Mouse (Mus musculus) forebrain, embryonic 16.5 days (tissue): ENCODE data around the gene Slc9a2. TPM values are rescaled to one million over a fixed set of nuclear protein-coding genes. Genes with fewer than 3 reads are reported as not detected.
"Not testable (repeated sequence)": the region's sequence is repeated elsewhere in the genome, so short reads cannot be mapped to it uniquely, and the experiment has no call there.

ENCODE experiments used
- ATAC-seq: fragments of 200-750 bp; cut with Nextera tagmentation; 2 replicates; pipeline ENCODE4 v1.8.0; 2017; ENCODE audit warnings: mild to moderate bottlenecking, moderate library complexity
- H3K27ac ChIP-seq: fragments of 300-500 bp; sonication (generic); 2 replicates; pipeline ENCODE4 v1.5.1; 2014; ENCODE audit warnings: low read length, control low read depth
- H3K27me3 ChIP-seq: fragments of 300-500 bp; sonication (generic); replicated peaks from 2 replicates; pipeline ENCODE4 v1.6.1; 2014; ENCODE audit warnings: low read length; ENCODE audit not compliant: control insufficient read depth, insufficient read depth
- H3K36me3 ChIP-seq: fragments of 300-500 bp; sonication (generic); 2 replicates; pipeline ENCODE4 v1.6.1; 2014; ENCODE audit not compliant: control insufficient read depth, insufficient read depth
- H3K4me1 ChIP-seq: fragments of 300-500 bp; sonication (generic); replicated peaks from 2 replicates; pipeline ENCODE4 v1.6.1; 2014; ENCODE audit warnings: low read length; ENCODE audit not compliant: control insufficient read depth, insufficient read depth
- H3K4me2 ChIP-seq: fragments of 300-500 bp; sonication (generic); 2 replicates; pipeline ENCODE4 v1.6.1; 2014; ENCODE audit warnings: mild to moderate bottlenecking, low read length, control low read depth
- H3K4me3 ChIP-seq: fragments of 300-500 bp; sonication (generic); replicated peaks from 2 replicates; pipeline ENCODE4 v1.5.1; 2014; ENCODE audit warnings: mild to moderate bottlenecking, low read length, control low read depth
- H3K9ac ChIP-seq: fragments of 300-500 bp; sonication (generic); replicated peaks from 2 replicates; pipeline ENCODE4 v1.6.1; 2014; ENCODE audit warnings: low read depth, low read length, control low read depth
- H3K9me3 ChIP-seq: fragments of 300-500 bp; sonication (generic); 2 replicates; pipeline ENCODE4 v1.6.1; 2016; ENCODE audit warnings: low read length; ENCODE audit not compliant: control insufficient read depth
- WGBS: fragments of 180-500 bp; shearing (Covaris S2); extraction: QIAGEN DNeasy Blood & Tissue Kit; methylation state at CpG from one replicate; pipeline ENCODE4 v1.1.7; 2014; 5-methylcytosine and 5-hydroxymethylcytosine counted together
- polyA plus RNA-seq: library from polyadenylated mRNA; unstranded; fragments of >200 nt; fragmentation: Nextera tagmentation; extraction: Ambion mirVana; gene quantifications from 2 replicates; pipeline ENCODE4 v1.2.1, GENCODE M21; 2015

Slc9a2 gene
- polyA plus RNA-seq, 1 experiment from 2014 or later = 0.18 TPM

DNA sequence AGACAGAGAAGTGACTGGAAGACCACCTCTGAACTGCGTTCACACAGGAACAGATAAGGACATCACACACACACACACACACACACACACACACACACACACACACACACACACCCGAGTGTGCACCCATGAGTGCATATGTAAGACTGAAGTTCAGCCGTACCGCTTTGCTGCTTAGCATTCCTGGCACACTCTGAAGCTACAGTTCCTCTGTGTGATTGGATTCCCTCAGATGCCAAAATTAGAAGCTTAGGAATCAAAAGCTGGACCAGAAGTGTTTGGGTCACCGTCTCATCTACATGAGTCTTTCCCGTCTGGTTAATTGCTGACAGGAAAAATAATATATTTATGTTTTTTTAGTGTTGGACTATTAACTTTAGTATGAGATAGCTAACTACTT, 19.5 kb upstream of the Slc9a2 start:
- H3K27me3 ChIP-seq = no peaks in the 10 kb centered on the region
- no peak for ATAC-seq
- no peaks in the 10 kb centered on the region for H3K9me3 ChIP-seq
- H3K9ac ChIP-seq = no peak overlapping the region
- H3K4me2 ChIP-seq = no peak overlapping the region
- no peaks in the 10 kb centered on the region for H3K36me3 ChIP-seq
- no peak overlapping the region for H3K27ac ChIP-seq
- no peak overlapping the region for H3K4me3 ChIP-seq
- WGBS = 75% methylated on average over 6 of the region's 6 CpGs
- H3K4me1 ChIP-seq = no peaks in the 10 kb centered on the region

DNA sequence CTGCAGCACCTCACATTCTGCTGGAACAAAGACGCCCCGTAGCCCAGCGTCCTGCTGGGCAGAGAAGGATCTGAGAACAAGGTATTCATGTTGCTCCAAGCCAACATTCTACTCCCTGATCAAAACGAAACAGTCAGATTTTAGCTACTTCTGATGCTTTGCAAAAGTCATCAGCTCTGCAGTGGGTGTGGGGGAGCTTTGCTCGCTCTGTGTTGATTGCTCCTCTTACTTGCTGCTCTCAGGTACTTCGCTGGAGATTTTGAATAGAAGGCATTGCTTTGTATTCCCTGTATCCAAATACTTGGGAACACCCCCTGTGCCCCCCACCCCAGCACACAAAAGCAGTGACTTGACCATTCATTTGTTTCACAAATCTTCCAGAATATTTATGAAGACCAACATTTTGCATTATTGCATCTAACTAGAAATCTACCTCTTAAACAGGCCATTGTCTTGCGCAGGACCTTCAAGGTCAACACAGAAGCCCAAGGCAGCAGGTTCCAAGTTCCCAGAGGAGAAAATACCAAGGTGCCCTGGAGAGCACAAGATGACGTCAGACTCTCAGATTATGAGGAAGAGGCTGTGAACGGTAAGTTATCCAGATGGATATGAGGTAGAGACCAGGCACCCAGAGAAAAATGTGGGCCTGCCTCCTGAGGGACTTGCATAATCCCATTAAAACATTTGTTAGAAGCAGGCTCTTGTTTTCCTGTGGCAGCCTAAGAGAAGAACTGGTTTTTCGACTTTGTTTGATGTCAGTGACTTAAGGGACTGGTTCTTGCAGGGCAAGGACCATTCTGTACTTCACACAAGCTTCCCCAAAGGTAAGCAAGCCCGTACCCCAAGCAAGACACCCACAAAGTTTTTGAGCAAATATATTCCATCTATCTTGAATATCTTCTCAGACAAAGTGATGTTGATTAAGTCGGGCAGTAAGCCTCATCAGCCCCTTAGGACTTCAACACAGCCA, 14.7 kb upstream of the Slc9a2 start:
- no peaks in the 10 kb centered on the region for H3K4me1 ChIP-seq
- no peaks in the 10 kb centered on the region for H3K27me3 ChIP-seq
- H3K9ac ChIP-seq = no peak overlapping the region
- no peak overlapping the region for H3K4me3 ChIP-seq
- no peaks in the 10 kb centered on the region for H3K36me3 ChIP-seq
- WGBS = 46% methylated on average over 12 of the region's 12 CpGs
- H3K4me2 ChIP-seq = no peak overlapping the region
- H3K9me3 ChIP-seq = no peaks in the 10 kb centered on the region
- H3K27ac ChIP-seq = no peak overlapping the region
- no peak for ATAC-seq

DNA sequence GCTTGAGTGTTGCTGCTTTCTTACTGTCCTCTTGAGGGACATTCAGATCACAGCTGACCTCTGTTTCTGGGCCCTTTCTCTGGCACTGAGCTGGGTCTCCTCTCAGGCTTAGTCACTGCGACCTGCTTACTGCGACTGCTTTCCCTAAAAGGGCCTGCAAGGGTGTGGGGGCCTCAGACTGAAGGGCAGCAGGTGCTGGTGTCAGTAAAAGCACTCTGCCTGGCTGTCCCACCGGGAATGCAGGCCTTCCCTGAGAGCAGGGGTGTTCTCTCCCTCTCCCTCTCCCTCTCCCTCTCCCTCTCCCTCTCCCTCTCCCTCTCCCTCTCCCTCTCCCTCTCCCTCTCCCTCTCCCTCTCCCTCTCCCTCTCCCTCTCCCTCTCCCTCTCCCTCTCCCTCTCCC, 12.9 kb upstream of the Slc9a2 start:
- ATAC-seq, H3K9me3 ChIP-seq: not testable (repeated sequence)
- 23% methylated on average over 3 of the region's 3 CpGs for WGBS

DNA sequence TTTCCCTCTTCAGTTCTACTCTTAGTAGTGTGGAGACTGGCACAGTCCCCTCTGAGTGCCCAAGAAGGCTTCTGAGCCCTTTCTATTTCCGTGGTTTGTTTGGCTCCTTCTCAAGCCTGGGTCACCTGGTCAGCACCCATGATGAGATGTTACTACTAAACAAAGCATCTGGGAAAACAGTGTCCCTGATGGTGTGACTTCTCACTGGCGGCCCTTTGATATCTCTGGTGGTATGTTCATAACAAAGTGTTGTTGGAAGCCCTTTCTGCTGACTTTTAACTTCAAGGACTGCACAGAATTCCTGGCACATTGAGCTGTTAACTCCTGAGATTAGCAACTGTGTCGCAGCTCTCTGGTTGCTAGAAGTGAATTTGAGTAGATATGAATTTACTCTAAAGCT, 10.3 kb upstream of the Slc9a2 start:
- Histone ChIP-seq H3K9me3 (no peaks in the 10 kb centered on the region), H3K9ac (no peak overlapping the region), H3K27ac (no peak overlapping the region), H3K4me3 (no peak overlapping the region), H3K27me3 (no peaks in the 10 kb centered on the region), H3K4me2 (no peak overlapping the region), H3K36me3 (no peaks in the 10 kb centered on the region), H3K4me1 (no peaks in the 10 kb centered on the region)
- ATAC-seq = no peak
- 82% methylated on average over 3 of the region's 3 CpGs for WGBS

More for the DNA sequence above, 12.9 kb upstream of the Slc9a2 start:
- H3K27me3 ChIP-seq, H3K4me1 ChIP-seq, H3K27ac ChIP-seq, H3K9ac ChIP-seq, H3K4me3 ChIP-seq, H3K36me3 ChIP-seq, H3K4me2 ChIP-seq: not testable (repeated sequence)

DNA sequence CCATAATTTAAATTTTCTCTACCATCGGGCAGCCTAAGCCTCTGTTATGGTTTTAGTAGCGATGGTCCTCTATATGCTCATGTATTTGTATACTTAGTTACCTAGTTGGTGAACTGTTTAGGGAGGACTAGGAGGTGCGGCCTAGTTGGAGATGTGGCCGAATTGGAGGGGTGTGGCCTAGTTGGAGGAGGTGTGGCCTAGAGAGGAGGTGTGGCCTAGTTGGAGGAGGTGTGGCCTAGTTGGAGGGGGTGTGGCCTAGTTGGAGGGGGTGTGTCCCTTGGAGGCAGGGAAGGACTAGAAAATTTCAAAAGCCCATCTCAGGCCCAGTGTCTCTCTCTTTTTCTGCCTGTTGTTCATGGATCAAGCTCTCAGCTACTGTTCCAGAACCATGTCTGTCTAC, 8.9 kb upstream of the Slc9a2 start:
- Histone ChIP-seq H3K9ac (no peak overlapping the region), H3K9me3 (no peaks in the 10 kb centered on the region), H3K27me3 (no peaks in the 10 kb centered on the region), H3K4me2 (no peak overlapping the region), H3K4me3 (no peak overlapping the region), H3K36me3 (no peaks in the 10 kb centered on the region), H3K27ac (no peak overlapping the region), H3K4me1 (no peaks in the 10 kb centered on the region)
- 98% methylated on average over 4 of the region's 4 CpGs for WGBS
- no peak for ATAC-seq

DNA sequence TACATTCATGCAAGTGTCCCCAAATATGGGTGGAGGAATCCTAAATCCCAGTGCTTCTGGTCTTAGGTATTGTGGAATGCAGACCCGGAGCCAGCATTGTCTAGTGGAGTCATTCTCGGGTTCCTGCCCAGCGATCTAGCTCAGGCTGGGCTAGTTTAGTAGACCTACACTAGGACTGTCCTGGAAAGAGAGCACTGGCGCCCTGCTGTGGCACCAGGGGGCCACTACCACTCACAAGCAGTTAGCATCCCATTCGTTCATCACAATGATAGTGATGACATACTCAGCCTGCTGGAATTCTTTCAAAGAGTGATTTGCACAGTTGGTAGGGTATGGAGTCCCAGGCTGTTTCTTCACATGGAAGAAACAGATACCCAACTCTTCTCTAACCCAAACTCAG, 3.1 kb upstream of the Slc9a2 start:
- peaks cover 18% of the 10 kb centered on the region for H3K27me3 ChIP-seq
- H3K4me2 ChIP-seq = no peak overlapping the region
- 52% methylated on average over 5 of the region's 5 CpGs for WGBS
- H3K9me3 ChIP-seq = no peaks in the 10 kb centered on the region
- H3K27ac ChIP-seq = no peak overlapping the region
- H3K4me3 ChIP-seq = no peak overlapping the region
- peaks cover 15% of the 10 kb centered on the region for H3K4me1 ChIP-seq
- ATAC-seq = no peak
- H3K9ac ChIP-seq = no peak overlapping the region
- no peaks in the 10 kb centered on the region for H3K36me3 ChIP-seq

DNA sequence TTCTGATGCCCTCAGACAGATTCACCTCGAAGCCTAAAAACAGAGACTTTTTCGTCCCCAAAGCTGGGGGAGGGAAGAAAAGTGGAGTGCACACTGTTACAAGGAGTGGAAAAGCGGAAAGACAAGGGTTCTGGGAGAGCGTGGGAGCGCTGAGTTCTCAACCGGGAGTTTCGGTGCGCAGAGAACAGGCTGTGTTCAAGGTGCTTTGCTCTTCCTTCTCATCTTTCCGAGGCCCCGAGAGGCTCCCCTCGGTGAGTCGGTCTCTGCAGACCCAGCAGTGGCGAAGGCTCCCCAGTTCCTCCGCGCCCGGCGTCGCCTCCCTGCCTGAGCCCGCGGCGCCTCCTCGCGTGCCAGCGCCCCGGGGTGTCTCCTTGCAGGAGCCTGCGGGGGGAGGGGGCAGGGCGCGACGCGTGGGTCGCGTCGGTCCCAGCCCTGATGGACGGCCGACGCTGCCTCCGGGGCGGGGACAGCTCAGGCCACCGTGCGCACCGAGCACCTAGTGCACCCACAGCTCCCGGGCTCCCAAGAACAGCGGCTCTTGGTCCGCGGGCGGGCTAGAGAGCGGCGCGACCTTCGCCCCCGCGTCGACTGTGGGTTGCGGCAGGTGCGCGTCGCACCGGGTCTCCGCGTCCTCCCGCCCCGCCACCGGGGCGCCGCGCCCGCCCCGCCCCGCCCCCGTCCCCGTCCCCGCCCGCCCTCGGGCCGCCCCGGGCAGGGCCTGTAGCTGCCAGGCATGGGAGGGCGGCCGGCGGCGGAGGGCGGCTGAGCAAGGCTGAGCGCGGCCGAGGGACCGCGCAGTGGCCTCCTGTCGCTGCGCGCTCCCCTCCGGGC, 709 bp downstream of the Slc9a2 start:
- Histone ChIP-seq H3K4me1 (peaks cover 15% of the 10 kb centered on the region), H3K4me3 (peak overlapping the region; percentile 58), H3K9me3 (no peaks in the 10 kb centered on the region), H3K4me2 (peak overlapping the region; percentile 99), H3K36me3 (no peaks in the 10 kb centered on the region), H3K9ac (peak overlapping the region; percentile 56), H3K27me3 (peaks cover 30% of the 10 kb centered on the region), H3K27ac (no peak overlapping the region)
- under 1% methylated on average over 65 of the region's 90 CpGs for WGBS
- ATAC-seq = peak; percentile 87

DNA sequence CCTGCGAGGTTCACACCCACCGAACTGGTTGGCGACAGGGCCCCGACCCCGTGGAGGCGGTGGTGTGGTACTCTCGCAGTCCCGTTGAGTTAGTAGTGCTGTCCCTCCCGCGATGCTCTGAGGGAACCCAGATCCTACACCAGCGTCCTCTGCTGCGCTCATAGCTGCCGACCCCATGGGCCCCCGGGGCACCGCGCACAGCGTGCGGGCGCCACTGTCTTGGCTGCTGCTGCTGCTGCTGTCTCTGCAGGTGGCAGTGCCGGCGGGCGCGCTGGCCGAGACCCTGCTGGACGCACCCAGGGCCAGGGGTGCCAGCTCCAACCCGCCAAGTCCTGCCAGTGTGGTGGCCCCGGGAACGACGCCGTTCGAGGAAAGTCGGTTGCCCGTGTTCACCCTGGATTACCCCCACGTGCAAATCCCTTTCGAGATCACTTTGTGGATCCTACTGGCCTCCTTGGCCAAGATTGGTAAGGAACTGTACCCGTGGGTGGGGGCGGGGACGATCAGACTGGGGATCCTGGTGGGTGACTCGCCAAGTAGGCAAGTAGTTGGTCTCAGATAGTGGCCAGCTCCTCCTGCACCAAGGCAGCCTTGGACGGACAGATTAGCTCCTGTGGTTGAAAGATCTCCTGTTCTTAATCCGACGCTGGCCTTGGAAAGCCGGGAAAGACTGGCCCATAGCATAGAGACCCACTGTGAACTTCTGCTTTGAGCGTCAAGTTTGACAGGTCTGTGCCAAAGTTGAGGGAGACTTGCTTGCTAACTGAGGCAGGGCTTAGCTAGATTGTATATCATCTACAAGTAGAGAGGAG, 1.5 kb downstream of the Slc9a2 start:
- no peaks in the 10 kb centered on the region for H3K9me3 ChIP-seq
- H3K27ac ChIP-seq = no peak overlapping the region
- peaks cover 30% of the 10 kb centered on the region for H3K27me3 ChIP-seq
- peak overlapping the region; percentile 56 for H3K9ac ChIP-seq
- H3K4me3 ChIP-seq = peak overlapping the region; percentile 58
- WGBS = 3% methylated on average over 42 of the region's 44 CpGs
- H3K36me3 ChIP-seq = no peaks in the 10 kb centered on the region
- peak overlapping the region; percentile 99 for H3K4me2 ChIP-seq
- peaks cover 15% of the 10 kb centered on the region for H3K4me1 ChIP-seq
- ATAC-seq = peak; percentile 73

DNA sequence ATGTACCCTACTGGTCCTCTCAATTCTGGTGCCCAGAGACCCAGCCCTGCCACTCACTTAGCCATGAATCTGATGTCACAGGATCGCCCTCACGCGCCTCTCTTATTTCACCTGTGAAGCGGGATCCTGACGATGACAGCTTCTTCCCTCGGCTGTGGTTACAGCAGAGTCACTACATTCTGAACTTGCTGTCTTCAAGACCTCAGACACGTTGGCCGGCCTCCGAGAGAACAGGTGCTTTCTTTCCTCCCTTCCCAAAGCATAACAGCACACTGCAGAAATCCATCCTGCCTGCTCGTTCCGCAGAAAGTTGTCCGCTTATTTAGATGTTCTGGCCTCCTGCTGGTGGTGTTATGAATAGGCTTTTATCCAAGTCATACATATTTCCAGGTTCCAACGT, 13.9 kb downstream of the Slc9a2 start:
- H3K4me1 ChIP-seq = no peaks in the 10 kb centered on the region
- H3K36me3 ChIP-seq = no peaks in the 10 kb centered on the region
- H3K27me3 ChIP-seq = no peaks in the 10 kb centered on the region
- H3K9me3 ChIP-seq = no peaks in the 10 kb centered on the region
- H3K9ac ChIP-seq = no peak overlapping the region
- WGBS = 83% methylated on average over 13 of the region's 13 CpGs
- no peak overlapping the region for H3K4me2 ChIP-seq
- no peak overlapping the region for H3K4me3 ChIP-seq
- no peak overlapping the region for H3K27ac ChIP-seq
- ATAC-seq = no peak
